Mouse (Mus musculus): ENCODE results near the gene Serinc5.

Gene Serinc5

DNA sequence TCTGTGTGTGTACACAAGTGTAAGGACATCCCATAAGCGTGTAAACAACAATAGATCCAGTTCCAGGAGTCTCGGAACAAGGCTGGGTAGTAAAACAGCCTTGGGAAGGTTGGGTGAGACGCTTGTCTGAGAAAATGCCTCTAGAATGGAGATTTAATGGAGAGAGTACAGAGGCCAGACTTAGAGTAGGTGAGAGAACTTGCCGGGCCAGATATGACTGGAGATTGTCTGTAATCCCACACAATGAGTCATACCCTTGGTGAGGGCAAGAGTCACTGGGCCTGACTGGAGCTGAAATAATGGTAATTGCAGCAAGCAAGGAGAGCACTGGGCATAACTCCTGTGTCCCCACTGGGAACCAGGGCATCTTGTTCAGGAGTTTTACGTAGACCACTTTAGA, 2.2 kb downstream of the Serinc5 start:
- DNase-seq (ENCODE audit: low read depth, low spot score): peak; percentile 31

DNA sequence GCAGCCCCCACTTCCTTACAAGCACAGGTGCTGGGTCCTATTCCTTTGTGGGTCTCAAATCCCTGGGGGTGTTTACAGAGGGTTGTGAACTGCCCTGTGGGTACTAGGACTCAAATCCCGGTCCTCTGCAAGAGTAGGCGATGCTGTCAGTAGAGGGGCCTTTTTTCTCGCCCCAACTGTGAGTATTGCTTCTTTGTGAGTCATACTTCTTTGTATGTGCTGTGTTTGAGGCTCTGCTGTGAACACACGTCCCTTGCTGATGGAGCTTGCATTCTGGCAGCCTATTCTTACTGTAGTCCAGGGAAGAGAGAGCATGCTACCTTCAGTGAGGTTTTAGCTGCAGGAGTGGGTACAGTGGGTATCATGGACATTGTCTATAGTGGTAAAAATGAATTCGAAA, 4.3 kb downstream of the Serinc5 start:
- peak; percentile 69 for DNase-seq (ENCODE audit: low read depth, low spot score)

DNA sequence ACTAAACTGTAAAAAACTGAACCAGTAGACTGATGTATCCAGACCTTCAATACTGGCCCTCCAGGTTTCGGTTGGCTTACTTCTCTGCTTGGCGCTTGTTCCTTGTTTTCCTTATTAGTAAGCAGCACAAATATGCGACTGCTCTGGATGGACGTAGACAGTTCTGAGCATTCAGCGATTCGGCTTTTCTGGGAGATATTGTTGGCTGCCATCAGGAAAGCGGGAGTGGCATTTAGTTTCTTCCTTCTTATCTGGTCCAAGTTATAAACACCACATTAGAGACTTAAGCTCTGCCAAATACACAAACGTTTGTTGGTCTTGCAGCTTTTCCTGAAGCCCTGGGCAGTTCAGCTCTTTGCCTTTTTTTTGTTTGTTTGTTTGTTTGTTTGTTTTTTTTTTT, 5.6 kb downstream of the Serinc5 start:
- DNase-seq (ENCODE audit: low read depth, low spot score): no peak

GRCm38 (mm10) chr13:92626196-92626595, 15.3 kb downstream of the Serinc5 start:
- no peak for DNase-seq (ENCODE audit: low read depth, low spot score)

- DNase-seq (ENCODE audit: low read depth, low spot score): no peak
These were observed 15.8 kb downstream of the Serinc5 start for GRCm38 (mm10) chr13:92626725-92627124.

GRCm38 (mm10) chr13:92629509-92629908, 18.6 kb downstream of the Serinc5 start:
- DNase-seq (ENCODE audit: low read depth, low spot score): no peak

DNA sequence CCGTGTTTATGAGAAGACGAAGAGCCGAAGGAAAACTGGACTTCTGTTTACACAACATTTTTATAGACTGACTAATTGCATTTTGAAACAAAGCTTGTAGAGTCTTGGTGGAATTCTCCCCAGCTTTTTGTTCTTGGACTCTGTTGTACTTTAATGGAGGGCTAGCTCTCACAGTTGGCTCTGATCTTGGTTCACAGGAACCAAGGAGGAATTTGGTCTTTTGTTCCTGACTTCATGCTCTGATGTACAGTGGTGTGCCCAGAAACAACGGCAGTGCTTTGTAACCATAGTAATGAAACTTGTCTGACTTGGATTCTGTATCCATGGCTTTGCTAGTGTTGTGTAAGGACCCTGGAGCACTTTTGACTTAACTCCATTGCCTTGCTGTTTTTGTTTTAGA, 20.6 kb downstream of the Serinc5 start:
- no peak for DNase-seq (ENCODE audit: low read depth, low spot score)

DNA sequence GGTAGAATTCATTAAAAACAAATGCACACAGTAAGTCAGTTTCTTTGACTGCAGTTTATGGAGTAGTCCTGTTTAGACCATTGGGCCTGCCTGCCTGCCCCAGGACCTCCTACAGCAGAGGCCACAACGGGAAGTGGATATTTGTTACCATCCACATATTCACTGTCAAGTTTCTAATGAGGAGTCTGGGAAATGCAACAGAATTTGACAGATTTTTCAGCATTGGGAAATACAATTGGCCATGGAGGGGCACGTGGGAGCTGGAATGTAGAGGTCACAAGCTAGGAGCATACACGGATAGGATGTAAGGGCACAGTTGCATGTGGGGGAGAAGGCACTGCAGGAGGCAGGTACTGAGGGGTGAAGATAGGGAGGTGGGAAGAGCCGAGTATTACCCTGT, 21.7 kb downstream of the Serinc5 start:
- no peak for DNase-seq (ENCODE audit: low read depth, low spot score)

DNA sequence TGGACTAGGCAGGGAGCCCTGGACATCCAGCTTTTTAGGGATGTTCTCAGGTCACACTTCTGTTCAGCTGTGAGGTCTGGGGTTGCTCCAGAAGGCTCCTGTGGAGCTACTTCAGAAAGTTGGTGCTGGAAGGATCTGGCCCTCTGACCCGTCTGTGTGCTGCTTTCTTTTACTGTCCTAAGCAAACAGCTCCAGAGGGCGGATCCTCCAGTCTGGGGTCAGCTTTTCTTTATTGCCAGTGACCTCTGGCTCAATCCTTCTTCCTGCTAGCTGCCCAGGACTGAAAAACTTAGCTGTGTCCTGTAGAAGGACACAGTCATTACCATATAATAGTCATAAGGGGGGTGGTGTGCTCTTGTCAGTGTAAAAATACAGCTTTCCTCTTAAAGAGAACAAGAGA, 24.1 kb downstream of the Serinc5 start:
- DNase-seq (ENCODE audit: low read depth, low spot score): no peak

DNA sequence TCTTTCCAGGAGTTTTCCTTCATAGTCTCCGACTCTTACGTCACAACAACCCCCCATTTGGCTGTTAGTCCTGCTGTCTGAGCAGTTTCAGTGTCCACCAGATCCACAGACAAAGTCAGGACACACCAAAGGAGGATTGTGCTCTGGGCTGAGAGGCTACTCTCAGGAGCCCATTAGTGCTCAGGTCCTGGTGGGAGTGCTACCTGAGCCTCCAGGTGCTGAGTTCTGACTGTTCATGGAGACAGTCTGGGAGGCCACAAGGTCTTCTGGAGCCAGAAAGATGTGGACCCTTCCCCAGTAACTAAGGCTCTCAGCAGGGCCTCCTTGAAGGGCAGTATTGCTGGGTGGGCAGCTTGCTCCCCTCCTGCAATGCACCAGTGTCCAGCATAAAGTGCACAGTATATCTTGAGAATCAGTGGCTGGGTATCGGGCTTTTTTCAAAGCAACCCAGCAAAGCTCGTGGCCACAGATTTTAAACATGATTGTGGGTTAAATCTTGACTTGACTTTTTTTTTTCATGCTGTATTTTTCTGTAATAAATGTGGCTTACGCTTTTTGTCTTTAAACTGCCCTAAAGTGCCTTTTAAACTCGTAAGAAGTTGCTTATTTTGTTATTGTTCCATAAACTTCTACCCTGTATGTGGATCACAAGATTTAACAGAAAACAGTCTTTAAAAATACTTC, 25.5 kb downstream of the Serinc5 start:
- no peak for DNase-seq (ENCODE audit: low read depth, low spot score)

DNA sequence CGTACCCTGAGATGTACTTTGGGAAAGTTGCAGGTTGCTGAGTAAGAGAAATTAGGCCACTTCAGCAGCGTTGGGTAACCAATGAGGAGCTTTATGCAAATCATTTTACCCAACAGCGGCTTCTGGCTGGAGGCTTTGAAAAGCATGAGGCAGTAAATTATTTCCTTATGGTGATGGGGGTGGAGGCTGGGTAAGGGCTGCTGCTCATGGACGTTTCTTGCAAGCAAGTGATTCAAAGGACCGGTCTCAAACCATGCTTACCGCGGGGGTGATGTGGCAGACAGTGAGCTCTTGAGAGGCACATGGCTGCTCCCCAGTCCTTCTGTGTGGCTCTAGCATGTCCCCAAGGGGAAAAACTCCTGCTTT, 26.0 kb downstream of the Serinc5 start:
- peak; percentile 86 for DNase-seq (ENCODE audit: low read depth, low spot score)

DNA sequence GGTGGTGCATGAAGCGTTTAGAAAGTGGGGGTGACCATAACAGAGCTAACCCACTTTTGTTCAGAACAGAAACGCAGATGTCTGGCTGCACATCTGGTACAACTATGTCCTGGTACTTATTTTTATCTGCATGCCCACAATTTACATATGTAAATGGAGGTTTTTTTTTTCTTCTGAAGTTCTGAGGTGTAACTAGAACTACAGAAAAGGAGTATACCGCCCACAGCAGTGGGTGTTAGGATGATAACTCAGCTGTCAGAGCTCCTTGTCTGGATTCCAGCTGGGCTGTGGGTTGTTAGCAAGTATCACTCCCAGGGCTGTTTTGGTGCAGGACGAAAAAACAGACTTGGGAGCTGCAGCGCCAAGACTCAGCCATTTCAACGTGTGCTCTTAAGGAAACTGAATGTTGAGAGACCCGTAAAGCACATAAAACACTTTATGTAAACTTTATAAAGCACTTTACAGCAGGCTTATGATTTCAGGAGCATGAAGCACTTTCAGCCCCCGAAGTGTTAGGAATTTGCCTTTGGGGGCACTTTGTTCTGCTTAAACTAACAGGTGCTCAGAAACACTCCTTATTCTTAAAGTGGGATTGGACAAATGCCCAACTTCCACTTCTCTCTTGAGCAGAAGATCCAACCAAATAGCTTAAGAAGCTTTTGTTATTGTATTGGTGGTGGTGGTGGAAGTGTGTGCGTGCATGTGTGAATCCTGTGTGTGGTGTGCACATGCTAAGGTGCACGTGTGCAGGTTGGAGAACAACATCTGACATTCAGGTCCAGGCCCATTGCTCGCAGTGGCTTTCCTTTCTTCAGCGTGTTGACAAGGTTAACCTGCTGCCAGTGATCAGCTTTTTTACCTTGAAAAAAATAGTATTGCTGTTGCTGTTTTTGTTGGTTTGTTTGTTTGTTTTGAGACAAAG, 28.5 kb downstream of the Serinc5 start:
- DNase-seq (ENCODE audit: low read depth, low spot score): peak; percentile 94

DNA sequence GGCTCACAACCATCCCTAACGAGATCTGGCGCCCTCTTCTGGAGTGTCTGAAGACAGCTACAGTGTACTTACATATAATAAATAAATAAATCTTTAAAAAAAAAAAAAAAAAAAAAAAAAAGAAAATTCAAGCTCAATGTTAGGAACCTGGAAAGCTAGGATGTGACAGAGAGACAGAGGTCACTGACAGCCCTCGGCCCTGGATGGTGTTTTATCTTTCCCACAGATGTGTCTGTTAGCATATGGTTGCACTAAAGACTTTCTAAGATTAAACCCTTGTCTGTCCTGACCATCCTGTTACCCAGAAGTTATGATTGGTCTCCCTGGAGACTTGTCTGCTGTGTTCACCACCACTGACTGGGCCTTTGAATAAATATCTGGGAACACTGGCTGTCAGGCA, 33.3 kb downstream of the Serinc5 start:
- no peak for DNase-seq (ENCODE audit: low read depth, low spot score)

DNA sequence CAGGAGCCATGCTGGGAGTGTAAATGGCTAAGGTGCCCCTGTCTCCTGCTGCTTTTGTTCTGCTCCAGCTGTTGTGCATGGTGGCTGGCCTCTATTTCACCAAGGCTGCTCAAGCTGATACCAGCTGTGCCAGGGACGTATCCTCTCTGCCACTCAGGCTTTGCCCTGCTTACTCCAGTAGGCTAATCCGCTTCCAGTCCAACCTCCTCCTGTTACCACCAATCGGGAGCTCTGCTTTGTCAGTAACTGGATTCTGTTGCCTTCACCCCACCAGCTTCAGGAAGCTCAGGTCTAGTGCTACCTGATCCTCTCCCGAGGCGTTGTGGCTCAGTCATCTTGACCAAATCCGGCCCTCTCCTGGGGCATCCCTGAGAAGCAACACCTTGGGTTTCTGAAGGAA, 33.9 kb downstream of the Serinc5 start:
- DNase-seq (ENCODE audit: low read depth, low spot score): peak; percentile 45

DNA sequence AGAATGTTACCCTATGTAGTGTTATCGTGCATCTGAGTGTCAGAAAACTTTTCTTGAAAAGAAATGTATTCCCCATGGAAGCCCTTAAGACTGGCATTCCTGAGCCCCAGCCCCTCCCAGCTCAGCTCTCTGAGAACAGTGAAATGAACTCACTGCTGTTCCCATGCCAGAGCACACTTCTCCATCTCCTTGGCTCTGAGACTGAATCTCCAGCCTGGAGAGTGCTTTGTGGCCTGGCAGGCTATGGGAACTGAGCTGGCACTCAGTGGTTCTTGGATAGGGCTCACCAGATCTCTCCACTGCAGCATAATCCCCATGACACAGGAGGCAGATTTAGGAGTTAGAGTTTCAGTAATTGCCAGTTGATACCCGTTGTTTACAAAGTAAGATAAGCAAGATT, 36.8 kb downstream of the Serinc5 start:
- peak; percentile 76 for DNase-seq (ENCODE audit: low read depth, low spot score)

DNA sequence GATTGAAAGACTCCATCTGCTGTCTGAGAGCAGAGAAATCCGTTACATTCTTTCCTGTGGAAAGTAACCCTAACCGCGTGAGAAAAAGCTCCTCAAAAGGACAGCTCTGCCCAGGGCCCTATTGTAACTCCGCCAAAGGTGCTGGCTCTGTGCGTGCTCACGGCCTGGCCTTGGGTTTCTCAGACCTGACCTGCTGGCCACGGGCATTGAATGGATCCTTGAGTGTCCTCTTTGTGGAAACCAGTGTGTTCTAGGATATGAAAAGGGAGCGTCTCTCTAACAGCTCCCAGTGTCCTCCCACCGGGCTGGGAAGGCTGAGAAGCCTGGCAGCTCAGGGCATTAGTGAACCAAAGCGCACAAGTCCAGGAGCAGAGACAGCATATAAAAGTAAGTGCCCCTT, 38.2 kb downstream of the Serinc5 start:
- DNase-seq (ENCODE audit: low read depth, low spot score): no peak

GRCm38 (mm10) chr13:92650956-92651355, 40.1 kb downstream of the Serinc5 start:
- DNase-seq (ENCODE audit: low read depth, low spot score): no peak

DNA sequence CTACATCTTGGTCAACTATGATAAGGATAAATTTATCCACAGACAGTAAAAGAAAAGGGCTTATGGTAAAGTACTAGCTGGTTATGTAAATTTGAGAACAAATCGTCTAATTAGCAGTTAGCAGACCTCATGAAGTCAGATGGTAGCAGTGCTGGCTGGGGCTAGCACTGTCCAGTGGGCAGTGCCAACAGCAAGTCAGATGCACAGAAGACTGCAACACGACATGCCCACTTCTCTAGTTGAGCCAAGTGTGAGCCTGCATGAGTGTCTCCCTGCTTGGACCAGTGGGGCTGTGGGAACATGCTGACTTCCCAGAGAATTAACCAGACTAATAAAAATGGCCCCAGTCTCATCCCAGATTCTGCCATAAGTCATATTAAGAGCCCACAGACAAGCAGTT, 41.6 kb downstream of the Serinc5 start:
- DNase-seq (ENCODE audit: low read depth, low spot score): peak; percentile 43

GRCm38 (mm10) chr13:92653283-92653682, 42.4 kb downstream of the Serinc5 start:
- DNase-seq (ENCODE audit: low read depth, low spot score): no peak

DNA sequence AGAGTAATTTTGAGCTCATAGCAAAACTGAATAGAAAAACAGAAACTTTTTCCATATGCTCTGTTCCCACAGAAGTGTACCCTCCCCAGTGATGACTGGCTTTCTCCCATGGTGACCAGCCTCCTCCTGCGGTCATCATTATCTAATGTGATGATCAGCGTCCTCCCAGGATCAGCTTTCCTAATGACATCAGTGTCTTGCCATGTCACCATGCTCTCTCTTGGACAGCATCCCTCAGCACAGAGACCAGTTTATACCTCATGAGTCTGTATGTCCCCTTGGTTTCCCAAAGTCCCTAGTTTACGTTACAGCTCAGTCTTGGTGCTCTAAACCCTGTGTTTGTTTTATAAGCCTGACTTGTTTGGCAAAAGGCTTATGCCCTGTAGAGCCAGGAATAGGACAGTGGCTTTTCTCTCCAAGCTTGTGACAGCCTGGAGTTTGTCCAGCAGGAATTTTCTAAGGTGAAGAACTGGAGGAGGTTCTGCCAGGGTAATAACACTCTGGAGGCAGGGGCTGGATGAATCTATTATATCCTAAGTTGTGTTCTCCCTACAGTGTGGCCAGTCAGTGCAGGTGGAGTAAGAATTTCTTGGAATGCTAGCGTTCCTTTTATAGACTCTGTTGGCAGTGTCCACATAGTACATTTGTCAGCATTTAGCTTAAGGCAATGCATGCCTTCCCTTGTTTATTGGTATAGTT, 46.1 kb downstream of the Serinc5 start:
- peak; percentile 68 for DNase-seq (ENCODE audit: low read depth, low spot score)

GRCm38 (mm10) chr13:92659611-92660010, 48.7 kb downstream of the Serinc5 start:
- DNase-seq (ENCODE audit: low read depth, low spot score): no peak

DNA sequence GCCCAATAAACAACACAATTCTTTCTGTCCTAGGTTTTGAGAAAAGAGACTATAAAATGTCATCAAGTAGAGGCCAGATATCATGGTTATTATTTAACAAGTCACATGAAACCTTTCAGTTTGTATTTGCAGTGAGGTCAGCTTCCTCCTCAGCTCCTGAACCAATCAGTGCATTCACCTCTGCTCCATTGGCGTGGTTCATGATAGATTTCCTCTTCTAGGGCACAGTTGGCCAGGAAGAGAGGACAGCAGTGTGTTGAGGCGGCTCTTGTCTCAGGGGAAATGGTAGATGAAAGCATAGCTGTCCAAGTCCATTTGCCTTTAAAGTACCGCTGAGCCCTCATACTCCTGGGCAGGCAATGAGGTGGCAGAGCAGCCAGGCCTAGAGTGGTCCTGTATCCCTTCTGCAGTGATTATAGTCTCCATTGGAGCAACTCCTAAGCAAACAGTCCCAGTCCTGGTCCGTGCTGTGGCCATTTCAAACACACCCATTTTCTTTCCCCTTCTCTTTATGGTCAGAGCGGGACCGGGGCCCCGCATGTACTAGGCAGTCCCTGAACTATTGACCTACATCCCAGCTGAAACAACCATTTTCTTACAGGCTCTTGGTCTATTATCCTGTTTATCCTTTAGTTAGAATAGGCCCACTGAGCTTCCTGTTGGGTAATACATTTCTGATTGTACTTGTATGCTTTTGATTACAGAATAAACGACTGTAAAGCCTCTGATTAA, 51.8 kb downstream of the Serinc5 start:
- no peak for DNase-seq (ENCODE audit: low read depth, low spot score)

All from brain, adult 2 months (tissue).